Mouse (Mus musculus) lung, postnatal 0 days (tissue): ENCODE measurements around the gene Plcb2. TPM values are rescaled to one million over a fixed set of nuclear protein-coding genes. Genes with fewer than 3 reads are reported as not detected.
A peak's percentile ranks its signal among the peaks of the same experiment; 100 is the strongest.

Experiments used
- ATAC-seq: fragments of 200-750 bp; cut with Nextera tagmentation; 2 replicates; pipeline ENCODE4 v1.8.0; 2017; ENCODE audit warnings: moderate library complexity
- DNase-seq: peaks from one replicate; pipeline ENCODE4 v3.0.0-alpha.2; 2016; ENCODE audit warnings: low spot score
- H3K27ac ChIP-seq: fragments of 300-500 bp; sonication (generic); 2 replicates; pipeline ENCODE4 v1.5.1; 2014; ENCODE audit warnings: antibody characterized with exemption, mild to moderate bottlenecking, low read length, mixed read lengths
- H3K27me3 ChIP-seq: fragments of 300-500 bp; sonication (generic); replicated peaks from 2 replicates; pipeline ENCODE4 v1.6.1; 2014; ENCODE audit warnings: low read length, mixed read lengths; ENCODE audit not compliant: insufficient read depth
- H3K36me3 ChIP-seq: fragments of 300-500 bp; sonication (generic); 2 replicates; pipeline ENCODE4 v1.6.1; 2014; ENCODE audit warnings: low read length, mixed read lengths; ENCODE audit not compliant: insufficient read depth
- H3K4me1 ChIP-seq: fragments of 300-500 bp; sonication (generic); 2 replicates; pipeline ENCODE4 v1.6.1; 2014; ENCODE audit warnings: antibody characterized with exemption, low read depth, low read length, mixed read lengths; ENCODE audit not compliant: insufficient read depth
- H3K4me2 ChIP-seq: fragments of 300-500 bp; sonication (generic); replicated peaks from 2 replicates; pipeline ENCODE4 v1.6.1; 2014; ENCODE audit warnings: low read depth, mild to moderate bottlenecking, low read length, moderate library complexity, mixed read lengths
- H3K4me3 ChIP-seq: fragments of 300-500 bp; sonication (generic); 2 replicates; pipeline ENCODE4 v1.5.1; 2014; ENCODE audit warnings: low read depth, low read length
- H3K9ac ChIP-seq: fragments of 300-500 bp; sonication (generic); replicated peaks from 2 replicates; pipeline ENCODE4 v1.6.1; 2014; ENCODE audit warnings: low read depth, mild to moderate bottlenecking
- H3K9me3 ChIP-seq: fragments of 300-500 bp; sonication (generic); 2 replicates; pipeline ENCODE4 v1.6.1; 2016; ENCODE audit warnings: low read length, mixed read lengths
- CTCF ChIP-seq: IDR thresholded peaks from 2 replicates; pipeline ENCODE4 v1.5.1; 2016; ENCODE audit warnings: antibody characterized with exemption, mild to moderate bottlenecking
- EP300 ChIP-seq: IDR thresholded peaks from 2 replicates; pipeline ENCODE4 v1.6.1; 2016; ENCODE audit warnings: antibody characterized with exemption, mild to moderate bottlenecking, control low read depth
- WGBS: fragments of 180-500 bp; shearing (Covaris S2); extraction: QIAGEN DNeasy Blood & Tissue Kit; methylation state at CpG from one replicate; pipeline ENCODE4 v1.1.7; 2014; 5-methylcytosine and 5-hydroxymethylcytosine counted together
- polyA plus RNA-seq: library from polyadenylated mRNA; unstranded; fragments of >200 nt; fragmentation: Nextera tagmentation; extraction: Ambion mirVana; gene quantifications from 2 replicates; pipeline ENCODE4 v1.2.1, GENCODE M21; 2015

The Plcb2 gene
- polyA plus RNA-seq, 1 experiment from 2014 or later: 1.6 TPM

DNA sequence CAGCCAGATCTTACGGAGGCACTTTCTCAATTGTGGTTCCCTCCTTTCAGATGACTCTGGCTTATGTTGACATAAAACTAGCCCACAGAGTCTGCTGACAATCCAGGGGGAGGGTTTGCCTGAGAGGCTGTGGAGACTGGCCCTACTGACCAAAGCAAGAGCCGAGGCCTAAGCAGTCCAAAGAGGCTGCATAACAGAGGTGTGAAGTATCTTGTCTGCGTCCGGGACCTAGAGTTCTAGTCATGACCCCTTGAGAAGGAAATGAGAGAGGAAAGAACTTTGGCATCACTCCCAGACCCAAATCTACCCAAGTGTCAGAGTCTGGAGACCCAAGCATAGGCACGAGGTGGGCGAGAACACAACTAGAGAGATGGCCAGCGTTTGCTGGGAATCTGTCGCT is 41.5 kb downstream of the Plcb2 start:
- TF ChIP-seq CTCF (no peak), EP300 (no peak)
- Histone ChIP-seq H3K9me3 (no peaks in the 10 kb centered on the region), H3K4me1 (no peaks in the 10 kb centered on the region), H3K27ac (no peak overlapping the region), H3K36me3 (no peaks in the 10 kb centered on the region), H3K4me2 (no peak overlapping the region), H3K9ac (no peak overlapping the region), H3K27me3 (no peaks in the 10 kb centered on the region), H3K4me3 (no peak overlapping the region)
- DNase-seq (no peak), ATAC-seq (no peak)
- WGBS: 34% methylated on average over 8 of the region's 8 CpGs

DNA sequence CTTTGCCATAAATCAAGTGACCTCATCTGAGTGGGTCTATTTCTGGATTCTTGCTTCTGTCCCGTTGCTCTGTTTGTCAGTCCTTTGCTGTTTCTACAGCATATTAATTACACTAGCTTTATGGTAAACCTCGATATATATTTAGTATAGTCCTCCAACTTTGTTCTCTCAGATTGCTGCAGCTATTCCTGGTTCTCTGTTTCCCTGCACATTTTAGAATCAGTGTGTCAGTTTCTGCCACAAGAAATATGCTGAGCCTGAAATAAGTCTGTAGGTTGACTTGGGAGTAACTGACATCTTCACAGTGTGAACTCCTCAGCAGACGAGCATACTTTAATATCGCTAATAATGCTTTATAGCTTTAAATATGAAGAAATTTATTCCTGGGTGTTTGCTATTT is 43.1 kb downstream of the Plcb2 start:
- Histone ChIP-seq H3K27ac (no peak overlapping the region), H3K4me2 (no peak overlapping the region), H3K4me3 (no peak overlapping the region), H3K36me3 (no peaks in the 10 kb centered on the region), H3K27me3 (no peaks in the 10 kb centered on the region), H3K4me1 (0 out of 2 replicates have a peak, but pooled peaks cover 3% of the 10 kb centered on the region), H3K9ac (no peak overlapping the region), H3K9me3 (no peaks in the 10 kb centered on the region)
- 74% methylated on average over 4 of the region's 4 CpGs for WGBS
- ATAC-seq: no peak
- DNase-seq: no peak
- no peak for TF ChIP-seq CTCF
- no peak for TF ChIP-seq EP300

DNA sequence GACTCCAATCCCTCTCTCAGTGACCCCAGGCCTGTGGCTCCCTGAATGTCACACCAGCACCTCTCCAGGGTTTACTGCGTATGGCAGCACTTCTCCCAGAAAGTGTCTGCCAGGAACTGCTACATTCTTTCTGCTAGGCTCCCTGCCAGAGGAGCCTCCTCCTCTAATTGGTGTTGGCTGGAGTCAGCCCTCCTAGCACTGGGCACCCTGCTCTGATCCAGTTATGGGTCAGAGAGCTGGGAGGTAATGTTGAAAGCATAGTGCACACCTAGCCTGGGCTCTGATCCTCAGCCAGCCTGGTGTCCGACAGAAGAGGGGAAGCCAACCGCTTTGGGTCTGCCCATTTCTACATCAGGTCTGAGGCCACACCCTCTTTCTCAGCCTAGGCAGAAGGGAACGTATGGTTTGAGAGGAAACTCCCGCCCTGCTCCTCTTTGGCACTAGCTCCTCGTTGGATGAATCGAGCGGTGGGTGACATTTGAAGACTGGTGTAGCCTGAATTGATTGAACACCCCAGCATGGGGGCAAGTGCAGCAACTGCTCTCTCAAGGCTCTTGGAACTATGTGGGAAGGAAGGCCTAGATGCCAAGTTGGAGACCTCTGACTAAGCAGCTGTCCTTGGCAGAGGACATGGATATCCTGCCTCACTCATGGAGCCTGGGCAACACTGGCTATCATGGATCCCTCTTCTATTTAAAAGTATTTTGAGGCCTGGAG is 45.5 kb downstream of the Plcb2 start:
- H3K4me1 ChIP-seq: peaks cover 3% of the 10 kb centered on the region; the same call in 1 of the 2 replicates
- H3K9ac ChIP-seq: no peak overlapping the region
- ATAC-seq: 0 out of 2 replicates have a peak, but pooled peaks have one; percentile 11
- no peak overlapping the region for H3K27ac ChIP-seq
- H3K36me3 ChIP-seq: no peaks in the 10 kb centered on the region
- no peak for TF ChIP-seq EP300
- TF ChIP-seq CTCF: no peak
- peaks cover 2% of the 10 kb centered on the region; the same call in 1 of the 2 replicates for H3K27me3 ChIP-seq
- no peak for DNase-seq
- no peak overlapping the region for H3K4me2 ChIP-seq
- WGBS: 36% methylated on average over 8 of the region's 8 CpGs
- H3K9me3 ChIP-seq: no peaks in the 10 kb centered on the region
- no peak overlapping the region for H3K4me3 ChIP-seq

- ATAC-seq (peak; percentile 71), DNase-seq (peak; percentile 72)
- no peak overlapping the region for H3K4me3 ChIP-seq
- TF ChIP-seq CTCF (no peak), EP300 (peak; percentile 92)
- peaks cover 3% of the 10 kb centered on the region; the same call in 1 of the 2 replicates for H3K4me1 ChIP-seq
- peaks cover 14% of the 10 kb centered on the region for H3K27me3 ChIP-seq
- WGBS: 68% methylated on average over 6 of the region's 6 CpGs
- no peak overlapping the region for H3K9ac ChIP-seq
- H3K27ac ChIP-seq: peak overlapping the region; percentile 15; the same call in 1 of the 2 replicates
- no peaks in the 10 kb centered on the region for H3K36me3 ChIP-seq
- no peak overlapping the region for H3K4me2 ChIP-seq
- H3K9me3 ChIP-seq: no peaks in the 10 kb centered on the region
Observed at GRCm38 (mm10) chr2:118680926-118681325, 47.3 kb downstream of the Plcb2 start.

GRCm38 (mm10) chr2:118679577-118679976 is 48.7 kb downstream of the Plcb2 start:
- ATAC-seq (no peak), DNase-seq (no peak)
- Histone ChIP-seq H3K27ac (peak overlapping the region; percentile 38; the same call in 1 of the 2 replicates), H3K27me3 (peaks cover 14% of the 10 kb centered on the region), H3K9me3 (no peaks in the 10 kb centered on the region), H3K4me2 (no peak overlapping the region), H3K36me3 (no peaks in the 10 kb centered on the region), H3K9ac (no peak overlapping the region), H3K4me3 (no peak overlapping the region), H3K4me1 (peaks cover 3% of the 10 kb centered on the region; the same call in 1 of the 2 replicates)
- 51% methylated on average over 3 of the region's 3 CpGs for WGBS
- TF ChIP-seq EP300 (no peak), CTCF (no peak)

- H3K36me3 ChIP-seq: no peaks in the 10 kb centered on the region
- peak; percentile 19; the same call in 1 of the 2 replicates for ATAC-seq
- 10% methylated on average over 4 of the region's 4 CpGs for WGBS
- H3K4me1 ChIP-seq: peaks cover 3% of the 10 kb centered on the region; the same call in 1 of the 2 replicates
- peak overlapping the region; percentile 97 for H3K4me2 ChIP-seq
- peak; percentile 46 for DNase-seq
- peak overlapping the region; percentile 43; the same call in 1 of the 2 replicates for H3K27ac ChIP-seq
- H3K9ac ChIP-seq: peak overlapping the region; percentile 51
- TF ChIP-seq CTCF (no peak), EP300 (no peak)
- no peaks in the 10 kb centered on the region for H3K9me3 ChIP-seq
- peak overlapping the region; percentile 52 for H3K4me3 ChIP-seq
- H3K27me3 ChIP-seq: peaks cover 19% of the 10 kb centered on the region
Observed at GRCm38 (mm10) chr2:118677817-118678216, 50.4 kb downstream of the Plcb2 start.
